ENCODE assay signal across 9 mouse cellular contexts in genomic region chr19:30664269-30664668, GRCm38 (mm10).
DNase-seq lines count a peak whose midpoint lies in the region; ATAC-seq and TF ChIP-seq lines count a peak whose summit lies in the region.
"Had no signal": no experiment of that assay in that cellular context is flagged by ENCODE, and none has a peak within 500 bp of the region (broad histone marks: within the 10 kb centered on the region; RNA-seq: fewer than 3 reads in every experiment).

No protein-coding gene starts in this region.

- no peaks in the 10 kb centered on the region for H3K4me1 ChIP-seq in lung, adult 2 months (ENCODE audit: control insufficient read depth, insufficient read depth, low read length)
- H3K4me1 ChIP-seq: heart, embryonic 13.5 days had no signal

- no peak overlapping the region for H3K4me3 ChIP-seq in lung, adult 2 months (replicated peaks; ENCODE audit: extremely low read depth, low read depth, low read length)
- H3K4me3 ChIP-seq: heart, embryonic 13.5 days had no signal

- TF ChIP-seq CTCF in lung, adult 2 months (IDR thresholded peaks at IDR 0.05; ENCODE audit: insufficient read depth, low read length) = peak; percentile 73

- no peak for ATAC-seq in inflammation-experienced regulatory T-cells, adult 6 months

- DNase-seq in CD4-positive helper T cell, adult 2 months (ENCODE audit: low read depth, low spot score) = peak; percentile 4
- peak; percentile 38 to 42 for DNase-seq in adrenal gland, adult 18-20 months (ENCODE audit: low spot score in 2 of 2)
- DNase-seq in embryo, embryonic 9.5 days (ENCODE audit: extremely low spot score) = peak; percentile 60
- peak; percentile 19 to 40 for DNase-seq in heart, adult 9 months (ENCODE audit: low spot score in 2 of 2)
- peak; percentile 75 to 76 for DNase-seq in kidney, postnatal 4 days
- peak; percentile 14 for DNase-seq in lung, adult 2 months
- peak; percentile 30 for DNase-seq in retina, adult 2 months (ENCODE audit: low read depth, low spot score)

- WGBS in lung, adult 2 months = 4% methylated on average over 8 of the region's 8 CpGs

- TF ChIP-seq POLR2A in lung, adult 2 months (IDR thresholded peaks at IDR 0.05; ENCODE audit: borderline replicate concordance, extremely low read depth, low read depth, low read length) = no peak

Comparison
In these comparisons a context has a peak if more than half of its experiments do, and no peak if none do; other contexts are left out.
1. DNase-seq: peak in every context shown above with its lines; median percentile 76 in kidney, postnatal 4 days; 60 in embryo, embryonic 9.5 days; 40 in adrenal gland, adult 18-20 months; 30 in retina, adult 2 months; 30 in heart, adult 9 months; 14 in lung, adult 2 months; 4 in CD4-positive helper T cell, adult 2 months.